Mouse (Mus musculus) G1E (cell line): ENCODE data around the gene Olfr1033. TPM values are rescaled to one million over a fixed set of nuclear protein-coding genes. Genes with fewer than 3 reads are reported as not detected.
"Not testable (repeated sequence)": the region's sequence is repeated elsewhere in the genome, so short reads cannot be mapped to it uniquely, and the experiment has no call there.

Source experiments
- ATAC-seq: 2 replicates; pipeline ENCODE4 v1.8.0; 2016; ENCODE audit warnings: mild to moderate bottlenecking; ENCODE audit not compliant: insufficient number of reproducible peaks, poor library complexity, low FRiP score, severe bottlenecking; ENCODE audit errors: extremely low read depth
- DNase-seq: peaks from one replicate; pipeline ENCODE4 v3.0.0; 2012; ENCODE audit warnings: low spot score
- H3K27me3 ChIP-seq: 2 replicates; pipeline ENCODE4 v1.6.1; 2012; ENCODE audit warnings: mild to moderate bottlenecking, low read length, inconsistent platforms; ENCODE audit not compliant: insufficient read depth
- H3K36me3 ChIP-seq: replicated peaks from 2 replicates; pipeline ENCODE3; 2012; ENCODE audit warnings: mild to moderate bottlenecking, inconsistent platforms
- H3K4me1 ChIP-seq: 2 replicates; pipeline ENCODE4 v1.6.1; 2012; ENCODE audit warnings: low read depth, low read length, inconsistent platforms, mixed read lengths; ENCODE audit not compliant: insufficient read depth
- H3K4me3 ChIP-seq: 2 replicates; pipeline ENCODE4 v1.5.1; 2012; ENCODE audit warnings: low read depth, mild to moderate bottlenecking, inconsistent platforms, low read length, moderate library complexity, mixed read lengths
- H3K9me3 ChIP-seq: replicated peaks from 2 replicates; pipeline ENCODE4 v1.6.1; 2012; ENCODE audit warnings: inconsistent platforms
- CTCF ChIP-seq: IDR thresholded peaks from 2 replicates; pipeline ENCODE4 v1.5.1; 2012; ENCODE audit warnings: low read depth, low read length, inconsistent platforms, mixed read lengths
- GATA1 ChIP-seq: IDR thresholded peaks from 2 replicates; pipeline ENCODE4 v1.6.1; 2012; ENCODE audit warnings: borderline replicate concordance, low read length, inconsistent platforms, mixed read lengths
- GATA2 ChIP-seq: IDR thresholded peaks from 2 replicates; pipeline ENCODE4 v1.6.1; 2012; ENCODE audit warnings: low read depth, low read length, inconsistent platforms, borderline replicate concordance
- POLR2AphosphoS5 ChIP-seq: IDR thresholded peaks from 2 replicates; pipeline ENCODE4 v1.6.1; 2012; ENCODE audit warnings: low read depth, low read length, inconsistent platforms; ENCODE audit not compliant: insufficient replicate concordance
- TAL1 ChIP-seq: conservative IDR thresholded peaks from 2 replicates; pipeline ENCODE4 v1.6.1; 2012; ENCODE audit warnings: low read depth, low read length, inconsistent platforms, mixed read lengths
- polyA plus RNA-seq: library from polyadenylated mRNA; stranded (reverse); fragments of >175 nt; gene quantifications from 2 replicates; pipeline ENCODE4 v1.2.3, GENCODE M21; 2012
- total RNA-seq, 2 experiments: library from RNA; stranded (forward) in 1 of 2; stranded (reverse) in 1 of 2; fragments of 200-1000 nt in 1 of 2; fragments of >200 nt in 1 of 2; fragmentation: Nextera tagmentation in 1 of 2; gene quantifications; 2 replicates each; pipeline ENCODE4 v1.2.3; 2014 to 2017

The Olfr1033 gene
- total and polyA plus RNA-seq, 3 experiments = not detected

DNA sequence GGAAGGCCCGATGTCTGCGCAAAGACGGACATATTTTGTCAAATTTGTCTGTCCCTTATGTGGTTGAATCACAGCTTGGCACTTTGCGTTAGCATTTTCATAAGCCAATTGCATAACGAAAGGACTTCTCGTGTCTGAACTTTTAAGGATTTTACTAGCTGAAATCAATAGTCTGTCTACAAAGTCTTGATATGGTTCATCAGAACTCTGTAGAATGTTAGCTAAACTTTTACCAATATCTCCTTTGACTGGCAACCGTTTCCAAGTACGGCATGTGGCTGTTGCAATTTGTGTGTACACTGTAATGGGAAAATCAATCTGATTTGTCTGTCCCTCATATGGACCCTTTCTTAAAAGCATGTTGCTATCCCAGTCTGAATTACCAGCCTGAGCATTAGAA lies 49.8 kb downstream of the Olfr1033 start:
- Histone ChIP-seq H3K27me3 (no peaks in the 10 kb centered on the region), H3K4me1 (no peaks in the 10 kb centered on the region), H3K4me3 (no peak overlapping the region), H3K36me3 (no peaks in the 10 kb centered on the region), H3K9me3 (peaks cover 6% of the 10 kb centered on the region; the same call in 1 of the 2 replicates)
- TF ChIP-seq TAL1 = no peak
- ATAC-seq (no peak), DNase-seq (no peak)

DNA sequence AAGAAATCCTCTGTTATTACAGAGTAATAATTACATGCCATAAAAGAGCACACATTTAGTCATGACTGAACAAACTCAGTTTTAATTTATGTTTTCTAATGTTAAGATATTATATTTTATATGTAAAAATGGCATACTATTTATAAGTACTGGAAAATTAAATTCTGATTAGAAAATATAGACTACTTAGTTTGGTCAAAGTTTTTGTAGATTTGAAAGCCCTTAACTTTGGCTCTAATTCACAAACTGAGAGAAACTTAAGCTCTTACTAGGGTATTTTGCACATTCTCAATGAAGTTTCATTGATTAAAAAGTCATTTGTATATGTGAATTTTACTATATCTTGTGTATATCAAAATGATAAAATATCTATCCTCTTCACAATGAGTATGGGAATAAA lies 53.3 kb downstream of the Olfr1033 start, which contains the start of gene Olfr1036:
Olfr1036 (plus strand) TSS at position 301 of the 400 bp plus-strand sequence.
- H3K4me3 ChIP-seq, ATAC-seq, H3K36me3 ChIP-seq, H3K4me1 ChIP-seq, H3K9me3 ChIP-seq, DNase-seq, H3K27me3 ChIP-seq: not testable (repeated sequence)

DNA sequence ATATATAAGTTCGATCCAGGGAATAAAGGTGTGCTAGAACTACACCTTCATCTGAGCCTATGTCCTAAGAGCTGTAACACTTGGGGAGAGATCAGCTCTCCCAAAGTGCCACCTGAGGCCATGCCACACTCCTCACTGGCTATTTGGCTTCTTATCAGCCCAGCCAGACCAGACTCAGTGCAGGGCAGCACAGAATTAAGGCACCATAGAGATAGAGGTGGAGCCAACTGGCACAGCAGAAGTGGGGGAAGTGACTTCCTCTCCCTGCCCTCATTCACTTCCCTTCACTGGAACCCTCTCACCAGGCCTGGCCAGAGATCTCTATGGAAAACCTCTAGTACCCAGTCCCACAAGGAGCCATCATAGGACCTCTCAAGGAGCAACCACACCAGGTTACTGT lies 60.0 kb downstream of the Olfr1033 start:
- DNase-seq, ATAC-seq, H3K36me3 ChIP-seq, H3K9me3 ChIP-seq, H3K4me3 ChIP-seq, H3K27me3 ChIP-seq, H3K4me1 ChIP-seq: not testable (repeated sequence)

DNA sequence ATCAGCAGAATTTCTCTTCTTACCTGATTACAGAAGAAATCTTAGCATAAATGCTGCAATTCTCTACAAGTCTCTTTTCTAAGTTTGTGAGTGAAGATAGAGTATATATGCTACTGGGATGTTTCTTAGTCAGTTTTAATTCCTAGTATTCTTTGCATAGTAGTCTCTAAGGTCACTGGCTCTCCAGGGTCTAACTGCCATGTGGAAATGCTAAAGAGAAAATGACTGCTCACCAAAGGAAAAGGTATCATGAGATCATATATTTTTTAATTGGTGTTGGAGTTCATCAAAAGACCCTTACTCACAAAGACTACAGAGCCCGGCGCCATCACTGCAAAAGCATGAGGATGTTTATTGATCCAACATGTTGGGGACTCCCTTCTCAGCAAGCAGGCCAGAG lies 66.9 kb downstream of the Olfr1033 start, which contains the start of gene Olfr1037:
Olfr1037 (minus strand) TSS at position 101 of the 400 bp plus-strand sequence.
- no peaks in the 10 kb centered on the region for H3K4me1 ChIP-seq
- no peaks in the 10 kb centered on the region for H3K36me3 ChIP-seq
- ATAC-seq (no peak), DNase-seq (no peak)
- TF ChIP-seq GATA1 (no peak), GATA2 (no peak), CTCF (no peak), TAL1 (no peak), POLR2AphosphoS5 (no peak)
- peaks cover 5% of the 10 kb centered on the region for H3K9me3 ChIP-seq
- no peak within 1 kb of the TSS for H3K4me3 ChIP-seq
- H3K27me3 ChIP-seq = no peaks in the 10 kb centered on the region

Other genes starting within 250 kb of the Olfr1033 start
Only the 20 nearest of the 30 such genes appear.
- gene Olfr1020, start 173.6 kb upstream of the Olfr1033 start, total RNA-seq (2014; fragmentation: Nextera tagmentation) = not detected in 2 replicates
- 0.17 TPM in 1 of 2 replicates, not detected in the other for gene Olfr1020, start 173.6 kb upstream of the Olfr1033 start, total RNA-seq (2017)
- gene Olfr1020, start 173.6 kb upstream of the Olfr1033 start, polyA plus RNA-seq = not detected in 2 replicates
- not detected in 2 replicates for gene Olfr1022, start 152.0 kb upstream of the Olfr1033 start, total RNA-seq (2014; fragmentation: Nextera tagmentation)
- gene Olfr1022, start 152.0 kb upstream of the Olfr1033 start, total RNA-seq (2017) = 0.17 and 0.33 TPM in 2 replicates
- gene Olfr1022, start 152.0 kb upstream of the Olfr1033 start, polyA plus RNA-seq = not detected in 2 replicates
- gene Olfr1023, start 135.0 kb upstream of the Olfr1033 start, total RNA-seq (2014; fragmentation: Nextera tagmentation) = not detected in 2 replicates
- 0.05 and 0.06 TPM in 2 replicates for gene Olfr1023, start 135.0 kb upstream of the Olfr1033 start, total RNA-seq (2017)
- not detected in 2 replicates for gene Olfr1023, start 135.0 kb upstream of the Olfr1033 start, polyA plus RNA-seq
- not detected in 2 replicates for gene Olfr1024, start 115.6 kb upstream of the Olfr1033 start, total RNA-seq (2014; fragmentation: Nextera tagmentation)
- 0.11 and 0.17 TPM in 2 replicates for gene Olfr1024, start 115.6 kb upstream of the Olfr1033 start, total RNA-seq (2017)
- not detected in 2 replicates for gene Olfr1024, start 115.6 kb upstream of the Olfr1033 start, polyA plus RNA-seq
- not detected in 2 replicates for gene Olfr1025-ps1, start 105.4 kb upstream of the Olfr1033 start, total RNA-seq (2014; fragmentation: Nextera tagmentation)
- gene Olfr1025-ps1, start 105.4 kb upstream of the Olfr1033 start, total RNA-seq (2017) = 0.05 TPM in 1 of 2 replicates, not detected in the other
- gene Olfr1025-ps1, start 105.4 kb upstream of the Olfr1033 start, polyA plus RNA-seq = not detected in 2 replicates
- not detected in 2 replicates for gene Olfr1026, start 99.1 kb upstream of the Olfr1033 start, total RNA-seq (2014; fragmentation: Nextera tagmentation)
- gene Olfr1026, start 99.1 kb upstream of the Olfr1033 start, total RNA-seq (2017) = 0.16 TPM in 1 of 2 replicates, not detected in the other
- not detected in 2 replicates for gene Olfr1026, start 99.1 kb upstream of the Olfr1033 start, polyA plus RNA-seq
- not detected in 2 replicates for gene Olfr1028, start 70.2 kb upstream of the Olfr1033 start, total RNA-seq (2014; fragmentation: Nextera tagmentation)
- 0.06 and 0.11 TPM in 2 replicates for gene Olfr1028, start 70.2 kb upstream of the Olfr1033 start, total RNA-seq (2017)
- not detected in 2 replicates for gene Olfr1028, start 70.2 kb upstream of the Olfr1033 start, polyA plus RNA-seq
- not detected in 2 replicates for gene Olfr1029, start 46.7 kb upstream of the Olfr1033 start, total RNA-seq (2014; fragmentation: Nextera tagmentation)
- 0.12 and 0.16 TPM in 2 replicates for gene Olfr1029, start 46.7 kb upstream of the Olfr1033 start, total RNA-seq (2017)
- gene Olfr1029, start 46.7 kb upstream of the Olfr1033 start, polyA plus RNA-seq = not detected in 2 replicates
- gene Olfr1030, start 41.4 kb upstream of the Olfr1033 start, total RNA-seq (2014; fragmentation: Nextera tagmentation) = not detected in 2 replicates
- under 0.01 and 0.06 TPM in 2 replicates for gene Olfr1030, start 41.4 kb upstream of the Olfr1033 start, total RNA-seq (2017)
- gene Olfr1030, start 41.4 kb upstream of the Olfr1033 start, polyA plus RNA-seq = not detected in 2 replicates
- gene Olfr1031, start 30.3 kb upstream of the Olfr1033 start, total RNA-seq (2014; fragmentation: Nextera tagmentation) = not detected in 2 replicates
- not detected in 2 replicates for gene Olfr1031, start 30.3 kb upstream of the Olfr1033 start, total RNA-seq (2017)
- gene Olfr1031, start 30.3 kb upstream of the Olfr1033 start, polyA plus RNA-seq = not detected in 2 replicates
- not detected in 2 replicates for gene Olfr1032, start 15.1 kb upstream of the Olfr1033 start, total RNA-seq (2014; fragmentation: Nextera tagmentation)
- not detected in 2 replicates for gene Olfr1032, start 15.1 kb upstream of the Olfr1033 start, total RNA-seq (2017)
- not detected in 2 replicates for gene Olfr1032, start 15.1 kb upstream of the Olfr1033 start, polyA plus RNA-seq
- gene Olfr1034, start 25.2 kb downstream of the Olfr1033 start, total RNA-seq (2014; fragmentation: Nextera tagmentation) = not detected in 2 replicates
- gene Olfr1034, start 25.2 kb downstream of the Olfr1033 start, total RNA-seq (2017) = 0.12 TPM in 1 of 2 replicates, not detected in the other
- gene Olfr1034, start 25.2 kb downstream of the Olfr1033 start, polyA plus RNA-seq = not detected in 2 replicates
- gene Olfr1036, start 53.4 kb downstream of the Olfr1033 start, total RNA-seq (2014; fragmentation: Nextera tagmentation) = not detected in 2 replicates
- gene Olfr1036, start 53.4 kb downstream of the Olfr1033 start, total RNA-seq (2017) = 0.11 and 0.17 TPM in 2 replicates
- not detected in 2 replicates for gene Olfr1036, start 53.4 kb downstream of the Olfr1033 start, polyA plus RNA-seq
- gene Olfr1037, start 66.8 kb downstream of the Olfr1033 start, total RNA-seq (2014; fragmentation: Nextera tagmentation) = not detected in 2 replicates
- 0.11 and 0.29 TPM in 2 replicates for gene Olfr1037, start 66.8 kb downstream of the Olfr1033 start, total RNA-seq (2017)
- not detected in 2 replicates for gene Olfr1037, start 66.8 kb downstream of the Olfr1033 start, polyA plus RNA-seq
- gene Olfr1039, start 115.3 kb downstream of the Olfr1033 start, total RNA-seq (2014; fragmentation: Nextera tagmentation) = not detected in 2 replicates
- gene Olfr1039, start 115.3 kb downstream of the Olfr1033 start, total RNA-seq (2017) = 0.22 TPM in 1 of 2 replicates, not detected in the other
- gene Olfr1039, start 115.3 kb downstream of the Olfr1033 start, polyA plus RNA-seq = not detected in 2 replicates
- not detected in 2 replicates for gene Olfr1040, start 126.1 kb downstream of the Olfr1033 start, total RNA-seq (2014; fragmentation: Nextera tagmentation)
- gene Olfr1040, start 126.1 kb downstream of the Olfr1033 start, total RNA-seq (2017) = 0.46 TPM in 1 of 2 replicates, not detected in the other
- gene Olfr1040, start 126.1 kb downstream of the Olfr1033 start, polyA plus RNA-seq = not detected in 2 replicates
- not detected in 2 replicates for gene Olfr1042, start 141.2 kb downstream of the Olfr1033 start, total RNA-seq (2014; fragmentation: Nextera tagmentation)
- gene Olfr1042, start 141.2 kb downstream of the Olfr1033 start, total RNA-seq (2017) = 0.11 TPM in 1 of 2 replicates, not detected in the other
- gene Olfr1042, start 141.2 kb downstream of the Olfr1033 start, polyA plus RNA-seq = not detected in 2 replicates
- not detected in 2 replicates for gene Olfr1043, start 146.9 kb downstream of the Olfr1033 start, total RNA-seq (2014; fragmentation: Nextera tagmentation)
- not detected in 2 replicates for gene Olfr1043, start 146.9 kb downstream of the Olfr1033 start, total RNA-seq (2017)
- gene Olfr1043, start 146.9 kb downstream of the Olfr1033 start, polyA plus RNA-seq = not detected in 2 replicates
- gene Olfr1044, start 157.2 kb downstream of the Olfr1033 start, total RNA-seq (2014; fragmentation: Nextera tagmentation) = not detected in 2 replicates
- 0.17 and 0.38 TPM in 2 replicates for gene Olfr1044, start 157.2 kb downstream of the Olfr1033 start, total RNA-seq (2017)
- gene Olfr1044, start 157.2 kb downstream of the Olfr1033 start, polyA plus RNA-seq = not detected in 2 replicates
- gene Olfr52, start 165.1 kb downstream of the Olfr1033 start, total RNA-seq (2014; fragmentation: Nextera tagmentation) = not detected in 2 replicates
- 0.11 and 0.17 TPM in 2 replicates for gene Olfr52, start 165.1 kb downstream of the Olfr1033 start, total RNA-seq (2017)
- not detected in 2 replicates for gene Olfr52, start 165.1 kb downstream of the Olfr1033 start, polyA plus RNA-seq